Mouse (Mus musculus): ENCODE data around the gene Fmo2.

GRCm38 (mm10) chr1:162866280-162866681 is 32.2 kb downstream of the Fmo2 start, which contains the start of gene Fmo1:
- no peak for TF ChIP-seq CTCF (IDR thresholded peaks at IDR 0.05; ENCODE audit: insufficient read depth, low read length)
- peak; percentile 53; the same call in 1 of the 2 replicates for TF ChIP-seq POLR2A (IDR thresholded peaks at IDR 0.05; ENCODE audit: borderline replicate concordance, extremely low read depth, low read depth, low read length)

Measured in lung, adult 2 months (tissue).